Mouse (Mus musculus): ENCODE measurements around the gene Supt6.
A peak's percentile ranks its signal among the peaks of the same experiment; 100 is the strongest.

The Supt6 gene

GRCm38 (mm10) chr11:78168541-78169468 is 77.0 kb downstream of the Supt6 start:
- no peak for DNase-seq (ENCODE audit: extremely low read depth, insufficient read length, low spot score)

- DNase-seq (ENCODE audit: extremely low read depth, insufficient read length, low spot score) = no peak
Measured at GRCm38 (mm10) chr11:78167257-78167959, 78.4 kb downstream of the Supt6 start.

GRCm38 (mm10) chr11:78166640-78167039 is 79.1 kb downstream of the Supt6 start:
- DNase-seq (ENCODE audit: extremely low read depth, insufficient read length, low spot score) = no peak

GRCm38 (mm10) chr11:78166161-78166560 is 79.6 kb downstream of the Supt6 start:
- DNase-seq (ENCODE audit: extremely low read depth, insufficient read length, low spot score) = no peak

GRCm38 (mm10) chr11:78165761-78166109 is 80.1 kb downstream of the Supt6 start:
- peak; percentile 93 for DNase-seq (ENCODE audit: extremely low read depth, insufficient read length, low spot score)

- DNase-seq (ENCODE audit: extremely low read depth, insufficient read length, low spot score) = peak; percentile 74
Measured at GRCm38 (mm10) chr11:78164924-78165760, 80.6 kb downstream of the Supt6 start, which contains the start of gene Traf4. Traf4 (minus strand) TSS chr11:78165589.

GRCm38 (mm10) chr11:78164604-78164923 is 81.2 kb downstream of the Supt6 start:
- no peak for DNase-seq (ENCODE audit: extremely low read depth, insufficient read length, low spot score)

- DNase-seq (ENCODE audit: extremely low read depth, insufficient read length, low spot score) = peak; percentile 67
Measured at GRCm38 (mm10) chr11:78163681-78164603, 81.8 kb downstream of the Supt6 start.

GRCm38 (mm10) chr11:78163045-78163444 is 82.7 kb downstream of the Supt6 start:
- DNase-seq (ENCODE audit: extremely low read depth, insufficient read length, low spot score) = no peak

- DNase-seq (ENCODE audit: extremely low read depth, insufficient read length, low spot score) = no peak
Measured at GRCm38 (mm10) chr11:78162504-78162903, 83.3 kb downstream of the Supt6 start.

GRCm38 (mm10) chr11:78161968-78162367 is 83.8 kb downstream of the Supt6 start:
- DNase-seq (ENCODE audit: extremely low read depth, insufficient read length, low spot score) = no peak

- no peak for DNase-seq (ENCODE audit: extremely low read depth, insufficient read length, low spot score)
Measured at GRCm38 (mm10) chr11:78161169-78161568, 84.6 kb downstream of the Supt6 start.

GRCm38 (mm10) chr11:78160675-78161074 is 85.1 kb downstream of the Supt6 start:
- DNase-seq (ENCODE audit: extremely low read depth, insufficient read length, low spot score) = no peak

- DNase-seq (ENCODE audit: extremely low read depth, insufficient read length, low spot score) = no peak
Measured at GRCm38 (mm10) chr11:78160171-78160570, 85.6 kb downstream of the Supt6 start.

GRCm38 (mm10) chr11:78159557-78159956 is 86.2 kb downstream of the Supt6 start:
- no peak for DNase-seq (ENCODE audit: extremely low read depth, insufficient read length, low spot score)

- peak; percentile 67 for DNase-seq (ENCODE audit: extremely low read depth, insufficient read length, low spot score)
Measured at GRCm38 (mm10) chr11:78159096-78159495, 86.7 kb downstream of the Supt6 start.
